Mouse (Mus musculus) erythroblast, embryonic 14.5 days (primary cell): ENCODE measurements at regions not wholly inside any gene's neighbourhood (a gene's known extent, or its start where the extent isn't known, plus 50 kb on each side); places are given as distances from the start of the nearest gene placed in this dataset.

Experiments
- GATA1 ChIP-seq: IDR thresholded peaks from 2 replicates; pipeline ENCODE4 v1.6.1; 2012; ENCODE audit warnings: low read length, inconsistent platforms, mixed read lengths
- TAL1 ChIP-seq: IDR thresholded peaks from 3 replicates; pipeline ENCODE4 v1.6.1; 2012; ENCODE audit warnings: low read length, inconsistent platforms, mixed read lengths

DNA sequence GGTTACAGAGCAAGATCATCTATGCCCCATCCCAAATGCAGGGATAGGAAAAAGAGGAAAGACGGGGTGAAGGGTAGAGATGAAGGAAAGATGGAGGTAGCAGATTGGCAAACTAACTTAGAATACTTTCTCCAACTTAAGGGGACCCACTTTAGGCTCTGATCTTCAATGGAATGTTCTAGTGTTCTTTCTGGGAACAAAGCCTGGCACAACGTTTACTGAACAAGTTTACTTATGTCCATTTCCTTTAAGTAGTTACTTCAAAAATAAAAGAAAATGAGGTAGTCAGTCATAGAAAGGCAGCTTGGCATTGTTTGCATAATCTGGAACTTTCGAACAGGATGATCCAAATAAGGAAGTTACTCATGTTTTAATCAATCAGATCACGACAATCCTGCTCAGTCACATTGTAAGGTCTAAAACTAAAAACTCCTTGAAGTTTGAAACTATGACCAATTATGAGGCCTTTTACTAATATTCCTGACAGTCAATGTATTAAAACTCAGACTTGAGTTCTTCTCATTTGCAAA lies 441.7 kb upstream of the Tbl1xr1 start:
- no peak for TF ChIP-seq GATA1
- TF ChIP-seq TAL1, result no peak
